ENCODE assay signal across 14 mouse cellular contexts in genomic region chr11:34846268-34846652, GRCm38 (mm10). TPM values are rescaled to one million over a fixed set of nuclear protein-coding genes. Genes with fewer than 3 reads are reported as not detected.
DNase-seq lines count a peak whose midpoint lies in the region; ATAC-seq and TF ChIP-seq lines count a peak whose summit lies in the region.
"Had no signal": no experiment of that assay in that cellular context is flagged by ENCODE, and none has a peak within 500 bp of the region (broad histone marks: within the 10 kb centered on the region; RNA-seq: fewer than 3 reads in every experiment).

No protein-coding gene starts in this region.

- peaks cover 14% of the 10 kb centered on the region; the same call in 1 of the 2 replicates for H3K27me3 ChIP-seq in heart, embryonic 13.5 days (replicated peaks)
- H3K27me3 ChIP-seq in lung, embryonic 14.5 days (ENCODE audit: insufficient read depth, low read length) = no peaks in the 10 kb centered on the region
- 0 out of 2 replicates have a peak, but pooled peaks cover 3% of the 10 kb centered on the region for H3K27me3 ChIP-seq in intestine, postnatal 0 days (replicated peaks; ENCODE audit: control insufficient read depth, insufficient read depth, low read length)
- H3K27me3 ChIP-seq in hindbrain, embryonic 13.5 days = peaks cover 9% of the 10 kb centered on the region; the same call in 1 of the 2 replicates

- no peak for TF ChIP-seq CTCF in lung, embryonic 14.5 days (IDR thresholded peaks at IDR 0.05; ENCODE audit: low read depth)
- no peak for TF ChIP-seq CTCF in intestine, postnatal 0 days (IDR thresholded peaks at IDR 0.05; ENCODE audit: low read depth)

- 65% methylated on average over 5 of the region's 5 CpGs for WGBS in heart, embryonic 13.5 days
- 64% methylated on average over 5 of the region's 5 CpGs for WGBS in lung, embryonic 14.5 days
- 47% methylated on average over 5 of the region's 5 CpGs for WGBS in intestine, postnatal 0 days
- WGBS in hindbrain, embryonic 13.5 days = 86% methylated on average over 5 of the region's 5 CpGs

- H3K4me2 ChIP-seq in heart, embryonic 13.5 days = peak overlapping the region; percentile 65
- H3K4me2 ChIP-seq in lung, embryonic 14.5 days = peak overlapping the region; percentile 35
- peak overlapping the region; percentile 47 for H3K4me2 ChIP-seq in intestine, postnatal 0 days (replicated peaks; ENCODE audit: low read depth)
- no peak overlapping the region for H3K4me2 ChIP-seq in hindbrain, embryonic 13.5 days

- H3K27ac ChIP-seq in heart, embryonic 13.5 days (replicated peaks) = peak overlapping the region; percentile 34; the same call in 1 of the 2 replicates
- no peak overlapping the region for H3K27ac ChIP-seq in lung, embryonic 14.5 days (ENCODE audit: low read depth)
- no peak overlapping the region for H3K27ac ChIP-seq in intestine, postnatal 0 days (ENCODE audit: low read depth, low read length)
- H3K27ac ChIP-seq in hindbrain, embryonic 13.5 days = no peak overlapping the region
- H3K27ac ChIP-seq: hindbrain, embryonic 10.5 days; midbrain, embryonic 10.5 days had no signal

- H3K4me1 ChIP-seq in heart, embryonic 13.5 days = peaks cover 13% of the 10 kb centered on the region
- no peaks in the 10 kb centered on the region for H3K4me1 ChIP-seq in lung, embryonic 14.5 days (ENCODE audit: insufficient read depth)
- no peaks in the 10 kb centered on the region for H3K4me1 ChIP-seq in intestine, postnatal 0 days (replicated peaks; ENCODE audit: control insufficient read depth, insufficient read depth, low read length)
- H3K4me1 ChIP-seq in hindbrain, embryonic 13.5 days (replicated peaks) = no peaks in the 10 kb centered on the region
- H3K4me1 ChIP-seq: hindbrain, embryonic 10.5 days; midbrain, embryonic 10.5 days had no signal

- H3K9ac ChIP-seq in heart, embryonic 13.5 days = peak overlapping the region; percentile 50
- peak overlapping the region; percentile 2; the same call in 1 of the 2 replicates for H3K9ac ChIP-seq in lung, embryonic 14.5 days
- no peak overlapping the region for H3K9ac ChIP-seq in intestine, postnatal 0 days (ENCODE audit: low read depth, low read length)
- H3K9ac ChIP-seq in hindbrain, embryonic 13.5 days = no peak overlapping the region

- no peak for DNase-seq in heart, adult 8-10 months (ENCODE audit: low spot score)
- no peak for DNase-seq in lung, embryonic 14.5 days
- DNase-seq in lung, postnatal 4 days = no peak
- peak; percentile 7 for DNase-seq in CD4-positive, CD25-positive, alpha-beta regulatory T cell, adult 2 months (ENCODE audit: low read depth, low spot score)
- DNase-seq: cerebellum, adult 11 months; kidney, adult 9 months; thymus, postnatal 36 days had no signal

- no peaks in the 10 kb centered on the region for H3K9me3 ChIP-seq in heart, embryonic 13.5 days
- no peaks in the 10 kb centered on the region for H3K9me3 ChIP-seq in lung, embryonic 14.5 days (ENCODE audit: low read depth, low read length)
- no peaks in the 10 kb centered on the region for H3K9me3 ChIP-seq in intestine, postnatal 0 days (ENCODE audit: control insufficient read depth)
- no peaks in the 10 kb centered on the region for H3K9me3 ChIP-seq in hindbrain, embryonic 13.5 days
- H3K9me3 ChIP-seq: hindbrain, embryonic 10.5 days; midbrain, embryonic 10.5 days had no signal

- ATAC-seq in heart, embryonic 13.5 days (ENCODE audit: extremely low read depth, insufficient number of reproducible peaks, low FRiP score, low TSS enrichment) = no peak
- ATAC-seq in lung, embryonic 14.5 days (ENCODE audit: insufficient read depth) = peak; percentile 25; the same call in 1 of the 2 replicates
- no peak for ATAC-seq in intestine, postnatal 0 days
- ATAC-seq in hindbrain, embryonic 13.5 days (ENCODE audit: low FRiP score) = no peak

- peak overlapping the region; percentile 34 for H3K4me3 ChIP-seq in heart, embryonic 13.5 days
- H3K4me3 ChIP-seq in lung, embryonic 14.5 days (ENCODE audit: low read depth, low read length) = peak overlapping the region; percentile 1; the same call in 1 of the 2 replicates
- peak overlapping the region; percentile 4; the same call in 1 of the 2 replicates for H3K4me3 ChIP-seq in intestine, postnatal 0 days (ENCODE audit: low read depth, low read length)
- H3K4me3 ChIP-seq in hindbrain, embryonic 13.5 days = no peak overlapping the region
- H3K4me3 ChIP-seq: erythroblast, embryonic 14.5 days; hindbrain, embryonic 10.5 days; midbrain, embryonic 10.5 days; myocyte had no signal

- H3K36me3 ChIP-seq in heart, embryonic 13.5 days = no peaks in the 10 kb centered on the region
- H3K36me3 ChIP-seq in lung, embryonic 14.5 days (ENCODE audit: insufficient read depth) = no peaks in the 10 kb centered on the region
- no peaks in the 10 kb centered on the region for H3K36me3 ChIP-seq in intestine, postnatal 0 days (ENCODE audit: control insufficient read depth, insufficient read depth)
- H3K36me3 ChIP-seq in hindbrain, embryonic 13.5 days = no peaks in the 10 kb centered on the region
- H3K36me3 ChIP-seq: hindbrain, embryonic 10.5 days; midbrain, embryonic 10.5 days had no signal

RNA-seq across cellular contexts. Expression of gene Spdl1, which starts 12.8 kb away (rescaled TPM):
- polyA plus RNA-seq in heart, embryonic 13.5 days (2015; fragmentation: Nextera tagmentation; extraction: Ambion mirVana) = 14.6 and 15.4 TPM in 2 replicates
- under 1 TPM in 3 of 4 experiments, not detected in 1; 0.12 to 0.26 (median 0.22) TPM for total RNA-seq in heart, adult 8-10 months (2022)
- polyA plus RNA-seq in lung, embryonic 14.5 days (2014; fragmentation: Nextera tagmentation; extraction: Ambion mirVana) = 27.6 and 28.7 TPM in 2 replicates
- polyA plus RNA-seq in intestine, postnatal 0 days (2015; fragmentation: Nextera tagmentation; extraction: Ambion mirVana) = 3.3 and 3.9 TPM in 2 replicates
- polyA plus RNA-seq in hindbrain, embryonic 13.5 days (2015; fragmentation: Nextera tagmentation; extraction: Ambion mirVana) = 5.4 and 5.7 TPM in 2 replicates

Comparison
In these comparisons a context has a peak if more than half of its experiments do, and no peak if none do; other contexts are left out.
1. H3K9ac ChIP-seq: peak in heart, embryonic 13.5 days (single experiment) and lung, embryonic 14.5 days (single experiment); none in intestine, postnatal 0 days (single experiment) and hindbrain, embryonic 13.5 days (single experiment).